ENCODE assay signal across 21 mouse cellular contexts in the genomic region with DNA sequence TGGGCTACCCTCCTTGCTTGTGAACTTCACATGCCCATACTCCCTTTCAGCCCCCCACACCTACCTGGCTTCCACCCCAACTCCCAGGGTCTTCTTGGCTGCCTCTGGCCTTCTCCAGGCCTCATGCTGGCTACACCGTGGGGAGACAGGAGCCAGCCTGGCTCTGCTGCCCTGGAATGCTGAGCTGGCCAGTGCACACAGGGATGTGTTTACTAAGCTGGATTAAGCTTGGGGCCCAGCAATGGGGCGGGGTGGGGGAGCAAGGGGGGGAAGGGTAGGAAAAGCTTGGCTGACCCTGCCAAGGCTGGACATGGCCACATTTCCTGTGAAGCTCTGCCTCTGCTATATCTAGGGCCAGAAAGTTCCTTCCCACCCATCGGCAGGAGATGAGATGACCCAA.
A peak's percentile ranks its signal among the peaks of the same experiment; 100 is the strongest.
DNase-seq lines count a peak whose midpoint lies in the region; ATAC-seq lines count a peak whose summit lies in the region.
"Had no signal": no experiment of that assay in that cellular context is flagged by ENCODE, and none has a peak within 500 bp of the region (broad histone marks: within the 10 kb centered on the region; RNA-seq: fewer than 3 reads in every experiment).

No protein-coding gene starts in this region.

- intact Hi-C loops in gastrocnemius, postnatal 14 days (cut with DNase I; ENCODE audit: low total_unique reads): no loop called here

- peak overlapping the region; percentile 40; the same call in 1 of the 2 replicates for H3K27ac ChIP-seq in forebrain, embryonic 10.5 days
- H3K27ac ChIP-seq in forebrain, embryonic 13.5 days: no peak overlapping the region
- H3K27ac ChIP-seq in midbrain, embryonic 10.5 days (replicated peaks): peak overlapping the region; percentile 78
- no peak overlapping the region for H3K27ac ChIP-seq in midbrain, embryonic 14.5 days (replicated peaks; ENCODE audit: low read depth, low read length)
- H3K27ac ChIP-seq in stomach, embryonic 14.5 days (ENCODE audit: low read length): no peak overlapping the region
- H3K27ac ChIP-seq: embryonic facial prominence, embryonic 12.5 days; gastrocnemius, adult 2 months; heart, embryonic 15.5 days; hindbrain, embryonic 15.5 days had no signal

- H3K9me3 ChIP-seq in forebrain, embryonic 10.5 days: no peaks in the 10 kb centered on the region
- H3K9me3 ChIP-seq in forebrain, embryonic 13.5 days (replicated peaks): no peaks in the 10 kb centered on the region
- no peaks in the 10 kb centered on the region for H3K9me3 ChIP-seq in midbrain, embryonic 10.5 days (replicated peaks)
- no peaks in the 10 kb centered on the region for H3K9me3 ChIP-seq in midbrain, embryonic 14.5 days (ENCODE audit: control insufficient read depth, low read length)
- H3K9me3 ChIP-seq in stomach, embryonic 14.5 days (ENCODE audit: control insufficient read depth, low read depth, low read length): no peaks in the 10 kb centered on the region
- H3K9me3 ChIP-seq: embryonic facial prominence, embryonic 12.5 days; heart, embryonic 15.5 days; hindbrain, embryonic 15.5 days had no signal

- H3K4me1 ChIP-seq in forebrain, embryonic 10.5 days: peaks cover 17% of the 10 kb centered on the region
- H3K4me1 ChIP-seq in forebrain, embryonic 13.5 days: peaks cover 33% of the 10 kb centered on the region
- peaks cover 42% of the 10 kb centered on the region for H3K4me1 ChIP-seq in midbrain, embryonic 10.5 days
- H3K4me1 ChIP-seq in midbrain, embryonic 14.5 days (ENCODE audit: control insufficient read depth, insufficient read depth, low read length): peaks cover 22% of the 10 kb centered on the region
- no peaks in the 10 kb centered on the region; the same call in 1 of the 2 replicates for H3K4me1 ChIP-seq in stomach, embryonic 14.5 days (ENCODE audit: control insufficient read depth, insufficient read depth, low read length)
- H3K4me1 ChIP-seq: embryonic facial prominence, embryonic 12.5 days had no signal

- 45% methylated on average over 3 of the region's 3 CpGs for WGBS in forebrain, embryonic 10.5 days
- WGBS in forebrain, embryonic 13.5 days: 49% methylated on average over 3 of the region's 3 CpGs
- WGBS in midbrain, embryonic 10.5 days: 37% methylated on average over 3 of the region's 3 CpGs
- WGBS in midbrain, embryonic 14.5 days: 45% methylated on average over 3 of the region's 3 CpGs
- WGBS in stomach, embryonic 14.5 days: 34% methylated on average over 3 of the region's 3 CpGs

- no peak overlapping the region for H3K4me3 ChIP-seq in forebrain, embryonic 10.5 days
- no peak overlapping the region for H3K4me3 ChIP-seq in forebrain, embryonic 13.5 days
- no peak overlapping the region; the same call in 1 of the 2 replicates for H3K4me3 ChIP-seq in midbrain, embryonic 10.5 days
- no peak overlapping the region for H3K4me3 ChIP-seq in midbrain, embryonic 14.5 days (replicated peaks; ENCODE audit: low read depth, low read length)
- H3K4me3 ChIP-seq in stomach, embryonic 14.5 days (ENCODE audit: low read depth, low read length): no peak overlapping the region
- H3K4me3 ChIP-seq: embryonic facial prominence, embryonic 12.5 days; gastrocnemius, adult 2 months; heart, embryonic 15.5 days; hindbrain, embryonic 15.5 days had no signal

- H3K4me2 ChIP-seq in forebrain, embryonic 13.5 days: no peak overlapping the region
- no peak overlapping the region for H3K4me2 ChIP-seq in midbrain, embryonic 14.5 days (ENCODE audit: low read length)
- H3K4me2 ChIP-seq in stomach, embryonic 14.5 days (replicated peaks; ENCODE audit: low read depth, low read length): no peak overlapping the region
- H3K4me2 ChIP-seq: embryonic facial prominence, embryonic 12.5 days; heart, embryonic 11.5 days; heart, embryonic 15.5 days; hindbrain, embryonic 15.5 days had no signal

- no peaks in the 10 kb centered on the region for H3K36me3 ChIP-seq in forebrain, embryonic 10.5 days (replicated peaks)
- H3K36me3 ChIP-seq in forebrain, embryonic 13.5 days (ENCODE audit: poor library complexity, severe bottlenecking): no peaks in the 10 kb centered on the region
- H3K36me3 ChIP-seq in midbrain, embryonic 10.5 days: no peaks in the 10 kb centered on the region
- H3K36me3 ChIP-seq in midbrain, embryonic 14.5 days (ENCODE audit: control insufficient read depth, insufficient read depth, low read length): no peaks in the 10 kb centered on the region
- no peaks in the 10 kb centered on the region for H3K36me3 ChIP-seq in stomach, embryonic 14.5 days (ENCODE audit: control insufficient read depth, insufficient read depth, low read length)
- H3K36me3 ChIP-seq: embryonic facial prominence, embryonic 12.5 days; heart, embryonic 15.5 days; hindbrain, embryonic 15.5 days had no signal

- H3K9ac ChIP-seq in forebrain, embryonic 13.5 days: no peak overlapping the region
- no peak overlapping the region for H3K9ac ChIP-seq in midbrain, embryonic 14.5 days (replicated peaks; ENCODE audit: low read length)
- H3K9ac ChIP-seq in stomach, embryonic 14.5 days (replicated peaks; ENCODE audit: low read depth, low read length): no peak overlapping the region
- H3K9ac ChIP-seq: embryonic facial prominence, embryonic 12.5 days; heart, embryonic 15.5 days; hindbrain, embryonic 15.5 days had no signal

- ATAC-seq in forebrain, embryonic 13.5 days: no peak
- ATAC-seq in midbrain, embryonic 14.5 days (ENCODE audit: low FRiP score, low TSS enrichment): no peak
- ATAC-seq in stomach, embryonic 14.5 days (ENCODE audit: insufficient number of reproducible peaks, insufficient read depth, low FRiP score, low read depth): peak; percentile 33; the same call in 1 of the 2 replicates
- ATAC-seq: forebrain, embryonic 14.5 days had no signal

- no peak for DNase-seq in forebrain, embryonic 10.5 days (ENCODE audit: extremely low spot score, low spot score)
- DNase-seq in midbrain, embryonic 10.5 days (ENCODE audit: low spot score): peak; percentile 38
- DNase-seq in midbrain, embryonic 14.5 days: no peak
- peak; percentile 51 for DNase-seq in retina, postnatal 1 day
- DNase-seq in urinary bladder, postnatal 14 days (ENCODE audit: low spot score): no peak
- no peak for DNase-seq in gastrocnemius, postnatal 14 days
- DNase-seq: adrenal gland, postnatal 10 days; cerebellum, adult 11 months; cerebellum, postnatal 14 days; embryo, embryonic 11 days; gastrocnemius, adult 2 months; gastrocnemius, postnatal 36 days; heart, adult 11 months; heart, postnatal 14 days had no signal

- H3K27me3 ChIP-seq in forebrain, embryonic 10.5 days (ENCODE audit: poor library complexity, severe bottlenecking): no peaks in the 10 kb centered on the region
- H3K27me3 ChIP-seq in forebrain, embryonic 13.5 days: no peaks in the 10 kb centered on the region
- no peaks in the 10 kb centered on the region for H3K27me3 ChIP-seq in midbrain, embryonic 10.5 days (ENCODE audit: low read depth, poor library complexity, severe bottlenecking)
- no peaks in the 10 kb centered on the region for H3K27me3 ChIP-seq in midbrain, embryonic 14.5 days (ENCODE audit: control insufficient read depth, insufficient read depth, low read length)
- no peaks in the 10 kb centered on the region for H3K27me3 ChIP-seq in stomach, embryonic 14.5 days (ENCODE audit: control insufficient read depth, insufficient read depth, low read length)
- H3K27me3 ChIP-seq: embryonic facial prominence, embryonic 12.5 days; heart, embryonic 15.5 days; hindbrain, embryonic 15.5 days had no signal

Comparison
In these comparisons a context has a peak if more than half of its experiments do, and no peak if none do; other contexts are left out.
1. DNase-seq: peak in midbrain, embryonic 10.5 days (single experiment) and retina, postnatal 1 day (single experiment); none in forebrain, embryonic 10.5 days (single experiment), midbrain, embryonic 14.5 days (single experiment), urinary bladder, postnatal 14 days (single experiment) and gastrocnemius, postnatal 14 days (single experiment).
2. H3K27ac ChIP-seq: peak in forebrain, embryonic 10.5 days (single experiment) and midbrain, embryonic 10.5 days (single experiment); none in forebrain, embryonic 13.5 days (single experiment), midbrain, embryonic 14.5 days (single experiment) and stomach, embryonic 14.5 days (single experiment).